Mouse (Mus musculus) CH12F3 (cell line): Measurements from ENCODE around the gene Pitpna.
"Not testable (repeated sequence)": the region's sequence is repeated elsewhere in the genome, so short reads cannot be mapped to it uniquely, and the experiment has no call there.

Experiments
- in situ Hi-C: fragments of 300-500 bp; cut with MboI; formaldehyde crosslinking; loops from 2 replicates; pipeline ENCODE4 v1.14.3; 2020; ENCODE audit warnings: low sequenced_read_pairs

Gene Pitpna

GRCm38 (mm10) chr11:75585978-75586377, 1.9 kb upstream of the Pitpna start:
- in situ Hi-C loops: no loop called here

- in situ Hi-C loops: no loop called here
Observed at GRCm38 (mm10) chr11:75586963-75587362, 934 bp upstream of the Pitpna start.

GRCm38 (mm10) chr11:75588285-75588941, 516 bp downstream of the Pitpna start:
- in situ Hi-C loops: no loop called here

- in situ Hi-C loops: no loop called here
Observed at GRCm38 (mm10) chr11:75592612-75593011, 4.7 kb downstream of the Pitpna start.

- in situ Hi-C loops: no loop called here
Observed at GRCm38 (mm10) chr11:75594431-75594830, 6.5 kb downstream of the Pitpna start.

GRCm38 (mm10) chr11:75595404-75595803, 7.5 kb downstream of the Pitpna start:
- in situ Hi-C loops: no loop called here

- in situ Hi-C loops: no loop called here
Observed at GRCm38 (mm10) chr11:75595816-75596215, 7.9 kb downstream of the Pitpna start.

- in situ Hi-C loops: no loop called here
Observed at GRCm38 (mm10) chr11:75596726-75597255, 8.9 kb downstream of the Pitpna start.

- in situ Hi-C loops: no loop called here
Observed at GRCm38 (mm10) chr11:75598004-75598403, 10.1 kb downstream of the Pitpna start.

- in situ Hi-C loops: not testable (repeated sequence)
Observed at GRCm38 (mm10) chr11:75599802-75600201, 11.9 kb downstream of the Pitpna start.

GRCm38 (mm10) chr11:75604826-75605225, 16.9 kb downstream of the Pitpna start:
- in situ Hi-C loops: no loop called here

GRCm38 (mm10) chr11:75605318-75605717, 17.4 kb downstream of the Pitpna start:
- in situ Hi-C loops: no loop called here

GRCm38 (mm10) chr11:75608776-75609175, 20.9 kb downstream of the Pitpna start:
- in situ Hi-C loops: no loop called here

- in situ Hi-C loops: no loop called here
Observed at GRCm38 (mm10) chr11:75610021-75610420, 22.1 kb downstream of the Pitpna start.

GRCm38 (mm10) chr11:75614769-75615168, 26.9 kb downstream of the Pitpna start:
- in situ Hi-C loops: no loop called here

- in situ Hi-C loops: no loop called here
Observed at GRCm38 (mm10) chr11:75615556-75615955, 27.7 kb downstream of the Pitpna start.

- in situ Hi-C loops: no loop called here
Observed at GRCm38 (mm10) chr11:75619133-75619532, 31.2 kb downstream of the Pitpna start.

GRCm38 (mm10) chr11:75620136-75620780, 32.4 kb downstream of the Pitpna start:
- in situ Hi-C loops: no loop called here

GRCm38 (mm10) chr11:75621426-75621825, 33.5 kb downstream of the Pitpna start:
- in situ Hi-C loops: no loop called here

GRCm38 (mm10) chr11:75622588-75623329, 34.9 kb downstream of the Pitpna start:
- in situ Hi-C loops: no loop called here

GRCm38 (mm10) chr11:75624102-75624554, 36.2 kb downstream of the Pitpna start:
- in situ Hi-C loops: no loop called here

GRCm38 (mm10) chr11:75625820-75626219, 37.9 kb downstream of the Pitpna start:
- in situ Hi-C loops: no loop called here
